Comparison of ENCODE assay signal across 25 mouse cellular contexts in genomic region chr11:32576760-32577050, GRCm38 (mm10). TPM values are rescaled to one million over a fixed set of nuclear protein-coding genes. Genes with fewer than 3 reads are reported as not detected.
DNase-seq lines count a peak whose midpoint lies in the region; ATAC-seq lines count a peak whose summit lies in the region.
"Had no signal": no experiment of that assay in that cellular context is flagged by ENCODE, and none has a peak within 500 bp of the region (broad histone marks: within the 10 kb centered on the region; RNA-seq: fewer than 3 reads in every experiment).

No protein-coding gene starts in this region.

- no peaks in the 10 kb centered on the region for H3K27me3 ChIP-seq in heart, embryonic 14.5 days (ENCODE audit: control insufficient read depth, insufficient read depth, low read length)
- H3K27me3 ChIP-seq in embryonic facial prominence, embryonic 10.5 days (replicated peaks; ENCODE audit: low read depth, poor library complexity, severe bottlenecking) = no peaks in the 10 kb centered on the region
- no peaks in the 10 kb centered on the region for H3K27me3 ChIP-seq in hindbrain, embryonic 13.5 days
- H3K27me3 ChIP-seq in midbrain, embryonic 14.5 days (ENCODE audit: control insufficient read depth, insufficient read depth, low read length) = no peaks in the 10 kb centered on the region
- H3K27me3 ChIP-seq in intestine, embryonic 15.5 days (replicated peaks) = no peaks in the 10 kb centered on the region
- H3K27me3 ChIP-seq: forebrain, embryonic 12.5 days; limb, embryonic 15.5 days; lung, embryonic 15.5 days; megakaryocyte, embryonic 14.5 days had no signal

- 0 out of 2 replicates have a peak, but pooled peaks have one; percentile 27 for ATAC-seq in heart, embryonic 14.5 days (ENCODE audit: insufficient number of reproducible peaks, insufficient read depth, low FRiP score, low read depth)
- no peak for ATAC-seq in hindbrain, embryonic 13.5 days (ENCODE audit: low FRiP score)
- ATAC-seq in midbrain, embryonic 14.5 days (ENCODE audit: low FRiP score, low TSS enrichment) = no peak
- ATAC-seq in activated CD4-positive, CD25-positive, alpha-beta regulatory T cell, adult 4 months = no peak
- no peak for ATAC-seq in intestine, embryonic 15.5 days
- ATAC-seq: CD4-positive, CD25-positive, alpha-beta regulatory T cell, adult 4 months had no signal

- WGBS in heart, embryonic 14.5 days = 49% methylated on average over 5 of the region's 5 CpGs
- WGBS in embryonic facial prominence, embryonic 10.5 days = 65% methylated on average over 5 of the region's 5 CpGs
- WGBS in hindbrain, embryonic 13.5 days = 57% methylated on average over 5 of the region's 5 CpGs
- WGBS in midbrain, embryonic 14.5 days = 65% methylated on average over 5 of the region's 5 CpGs
- WGBS in intestine, embryonic 15.5 days = 43% methylated on average over 5 of the region's 5 CpGs

- H3K36me3 ChIP-seq in heart, embryonic 14.5 days (ENCODE audit: control insufficient read depth, insufficient read depth, low read length) = no peaks in the 10 kb centered on the region
- H3K36me3 ChIP-seq in embryonic facial prominence, embryonic 10.5 days (replicated peaks) = no peaks in the 10 kb centered on the region
- no peaks in the 10 kb centered on the region for H3K36me3 ChIP-seq in hindbrain, embryonic 13.5 days
- no peaks in the 10 kb centered on the region for H3K36me3 ChIP-seq in midbrain, embryonic 14.5 days (ENCODE audit: control insufficient read depth, insufficient read depth, low read length)
- no peaks in the 10 kb centered on the region for H3K36me3 ChIP-seq in intestine, embryonic 15.5 days
- H3K36me3 ChIP-seq: forebrain, embryonic 12.5 days; limb, embryonic 15.5 days; lung, embryonic 15.5 days had no signal

- intact Hi-C loops in heart, postnatal 10 days (cut with DNase I) = no loop called here

- no peak overlapping the region for H3K27ac ChIP-seq in heart, embryonic 14.5 days (replicated peaks in 1 of 2; ENCODE audit: control insufficient read depth in 1 of 2, insufficient read depth in 1 of 2, low read depth in 2 of 2, low read length in 2 of 2)
- H3K27ac ChIP-seq in embryonic facial prominence, embryonic 10.5 days (replicated peaks) = peak overlapping the region; percentile 10; the same call in 1 of the 2 replicates
- peak overlapping the region; percentile 72 for H3K27ac ChIP-seq in hindbrain, embryonic 13.5 days
- H3K27ac ChIP-seq in midbrain, embryonic 14.5 days (replicated peaks; ENCODE audit: low read depth, low read length) = peak overlapping the region; percentile 52; the same call in 1 of the 2 replicates
- H3K27ac ChIP-seq in intestine, embryonic 15.5 days = no peak overlapping the region
- H3K27ac ChIP-seq: forebrain, embryonic 12.5 days; gastrocnemius, adult 2 months; kidney, postnatal 0 days; limb, embryonic 15.5 days; liver, embryonic 14.5 days; lung, embryonic 15.5 days had no signal

- no peaks in the 10 kb centered on the region for H3K9me3 ChIP-seq in heart, embryonic 14.5 days (ENCODE audit: control insufficient read depth, low read length)
- H3K9me3 ChIP-seq in embryonic facial prominence, embryonic 10.5 days = no peaks in the 10 kb centered on the region
- H3K9me3 ChIP-seq in hindbrain, embryonic 13.5 days = no peaks in the 10 kb centered on the region
- H3K9me3 ChIP-seq in midbrain, embryonic 14.5 days (ENCODE audit: control insufficient read depth, low read length) = no peaks in the 10 kb centered on the region
- H3K9me3 ChIP-seq in intestine, embryonic 15.5 days = no peaks in the 10 kb centered on the region
- H3K9me3 ChIP-seq: forebrain, embryonic 12.5 days; limb, embryonic 15.5 days; lung, embryonic 15.5 days; megakaryocyte, embryonic 14.5 days had no signal

- no peak for DNase-seq in heart, postnatal 10 days
- no peak for DNase-seq in embryonic facial prominence, embryonic 10.5 days (ENCODE audit: low spot score)
- no peak for DNase-seq in midbrain, embryonic 14.5 days
- DNase-seq in urinary bladder, postnatal 14 days (ENCODE audit: low spot score) = no peak
- DNase-seq: adrenal gland, postnatal 36 days; cerebellum, adult 9-10 months; gastrocnemius, adult 2 months; kidney, adult 11 months; left cerebral cortex, postnatal 4 days; lung, postnatal 36 days; right cerebral cortex, postnatal 25 days; spleen, adult 18-20 months; thymus, postnatal 36 days had no signal

- no peak overlapping the region for H3K4me2 ChIP-seq in heart, embryonic 14.5 days (ENCODE audit: low read length)
- no peak overlapping the region for H3K4me2 ChIP-seq in hindbrain, embryonic 13.5 days
- H3K4me2 ChIP-seq in midbrain, embryonic 14.5 days (ENCODE audit: low read length) = no peak overlapping the region
- H3K4me2 ChIP-seq in intestine, embryonic 15.5 days (replicated peaks) = no peak overlapping the region
- H3K4me2 ChIP-seq: forebrain, embryonic 12.5 days; limb, embryonic 15.5 days; lung, embryonic 15.5 days had no signal

- H3K4me1 ChIP-seq in heart, embryonic 14.5 days (ENCODE audit: control insufficient read depth in 2 of 2, insufficient read depth in 2 of 2, low read length in 2 of 2) = no peaks in the 10 kb centered on the region
- peaks cover 21% of the 10 kb centered on the region for H3K4me1 ChIP-seq in embryonic facial prominence, embryonic 10.5 days
- peaks cover 13% of the 10 kb centered on the region for H3K4me1 ChIP-seq in hindbrain, embryonic 13.5 days (replicated peaks)
- no peaks in the 10 kb centered on the region for H3K4me1 ChIP-seq in midbrain, embryonic 14.5 days (ENCODE audit: control insufficient read depth, insufficient read depth, low read length)
- 0 out of 2 replicates have a peak, but pooled peaks cover 10% of the 10 kb centered on the region for H3K4me1 ChIP-seq in intestine, embryonic 15.5 days (replicated peaks)
- H3K4me1 ChIP-seq: forebrain, embryonic 12.5 days; lung, embryonic 15.5 days had no signal

- H3K4me3 ChIP-seq in heart, embryonic 14.5 days (ENCODE audit: control insufficient read depth in 1 of 2, insufficient read depth in 1 of 2, low read depth in 1 of 2, low read length in 2 of 2) = no peak overlapping the region
- H3K4me3 ChIP-seq in embryonic facial prominence, embryonic 10.5 days = no peak overlapping the region
- H3K4me3 ChIP-seq in hindbrain, embryonic 13.5 days = no peak overlapping the region
- H3K4me3 ChIP-seq in midbrain, embryonic 14.5 days (replicated peaks; ENCODE audit: low read depth, low read length) = no peak overlapping the region
- no peak overlapping the region for H3K4me3 ChIP-seq in intestine, embryonic 15.5 days (replicated peaks)
- H3K4me3 ChIP-seq: forebrain, embryonic 12.5 days; gastrocnemius, adult 2 months; limb, embryonic 15.5 days; lung, embryonic 15.5 days; megakaryocyte, embryonic 14.5 days had no signal

- H3K9ac ChIP-seq in heart, embryonic 14.5 days (ENCODE audit: low read length) = no peak overlapping the region
- 0 out of 2 replicates have a peak overlapping the region, but pooled peaks have one; percentile 9 for H3K9ac ChIP-seq in hindbrain, embryonic 13.5 days
- H3K9ac ChIP-seq in midbrain, embryonic 14.5 days (replicated peaks; ENCODE audit: low read length) = no peak overlapping the region
- no peak overlapping the region for H3K9ac ChIP-seq in intestine, embryonic 15.5 days
- H3K9ac ChIP-seq: forebrain, embryonic 12.5 days; limb, embryonic 15.5 days; liver, embryonic 14.5 days; lung, embryonic 15.5 days had no signal

RNA-seq across cellular contexts. Expression of gene Stk10, which starts 43.6 kb away (rescaled TPM):
- 1.6 and 2.2 TPM in 2 replicates for polyA plus RNA-seq in heart, embryonic 14.5 days (2014; fragmentation: Nextera tagmentation; extraction: Ambion mirVana)
- 10 to 100 TPM; 13.9 to 16.7 TPM for total RNA-seq in heart, postnatal 10 days (2021)
- 2.2 and 3.0 TPM in 2 replicates for polyA plus RNA-seq in embryonic facial prominence, embryonic 10.5 days (2016; fragmentation: Nextera tagmentation; extraction: Ambion mirVana)
- 2.1 TPM in 2 replicates for polyA plus RNA-seq in hindbrain, embryonic 13.5 days (2015; fragmentation: Nextera tagmentation; extraction: Ambion mirVana)
- 1.4 and 1.6 TPM in 2 replicates for polyA plus RNA-seq in midbrain, embryonic 14.5 days (2014; fragmentation: Nextera tagmentation; extraction: Ambion mirVana)
- 100 to 1,000 TPM in 1 of 2 experiments, 10 to 100 TPM in 1; 66.9 to 116 TPM for polyA plus RNA-seq in activated CD4-positive, CD25-positive, alpha-beta regulatory T cell, adult 4 months (2017; shearing (Covaris generic))
- 3.6 and 4.3 TPM in 2 replicates for polyA plus RNA-seq in intestine, embryonic 15.5 days (2015; fragmentation: Nextera tagmentation; extraction: Ambion mirVana)

RNA-seq across cellular contexts. Expression of gene Efcab9, which starts 44.8 kb away (rescaled TPM):
- 0.35 TPM in 1 of 2 replicates, not detected in the other for polyA plus RNA-seq in heart, embryonic 14.5 days (2014; fragmentation: Nextera tagmentation; extraction: Ambion mirVana)
- total RNA-seq in heart, postnatal 10 days (2021) = under 1 TPM in 1 of 2 experiments, not detected in 1; 0.69 TPM
- 0.39 TPM in 1 of 2 replicates, not detected in the other for polyA plus RNA-seq in embryonic facial prominence, embryonic 10.5 days (2016; fragmentation: Nextera tagmentation; extraction: Ambion mirVana)
- polyA plus RNA-seq in hindbrain, embryonic 13.5 days (2015; fragmentation: Nextera tagmentation; extraction: Ambion mirVana) = not detected in 2 replicates
- 0.47 TPM in 1 of 2 replicates, not detected in the other for polyA plus RNA-seq in midbrain, embryonic 14.5 days (2014; fragmentation: Nextera tagmentation; extraction: Ambion mirVana)
- polyA plus RNA-seq in activated CD4-positive, CD25-positive, alpha-beta regulatory T cell, adult 4 months (2017; shearing (Covaris generic)) = 1 to 10 TPM; 1.1 to 1.2 TPM
- 0.35 and 0.64 TPM in 2 replicates for polyA plus RNA-seq in intestine, embryonic 15.5 days (2015; fragmentation: Nextera tagmentation; extraction: Ambion mirVana)
- total RNA-seq: common myeloid progenitor, adult 5-6 weeks had no signal
- polyA plus RNA-seq: limb, embryonic 15.5 days had no signal

Comparison
In these comparisons a context has a peak if more than half of its experiments do, and no peak if none do; other contexts are left out.
1. H3K27ac ChIP-seq: peak in embryonic facial prominence, embryonic 10.5 days (single experiment), hindbrain, embryonic 13.5 days (single experiment) and midbrain, embryonic 14.5 days (single experiment); none in heart, embryonic 14.5 days (0 of 2) and intestine, embryonic 15.5 days (single experiment).
2. RNA of gene Stk10, which starts 43.6 kb away (polyA plus RNA-seq): 66.9 to 116 TPM in activated CD4-positive, CD25-positive, alpha-beta regulatory T cell, adult 4 months; 3.6 to 4.3 TPM in intestine, embryonic 15.5 days, 2.2 to 3.0 TPM in embryonic facial prominence, embryonic 10.5 days, 1.6 to 2.2 TPM in heart, embryonic 14.5 days, 2.1 TPM in hindbrain, embryonic 13.5 days and 1.4 to 1.6 TPM in midbrain, embryonic 14.5 days; every median in the first group is over 10 times any median in the second.